Mouse (Mus musculus) myocyte (in vitro differentiated cells): ENCODE measurements around the gene Gatc. TPM values are rescaled to one million over a fixed set of nuclear protein-coding genes. Genes with fewer than 3 reads are reported as not detected.

Experiments
- H3K27me3 ChIP-seq: one replicate; pipeline ENCODE4 v1.6.1; 2011; ENCODE audit not compliant: control insufficient read depth, insufficient read depth, insufficient read length
- H3K36me3 ChIP-seq: one replicate; pipeline ENCODE4 v1.6.1; 2011; ENCODE audit not compliant: control insufficient read depth, insufficient read depth
- H3K4me2 ChIP-seq: one replicate; pipeline ENCODE4 v1.6.1; 2011; ENCODE audit warnings: low read depth, control low read depth
- H3K4me3 ChIP-seq: one replicate; pipeline ENCODE4 v1.5.1; 2011; ENCODE audit warnings: mild to moderate bottlenecking, control low read depth, moderate library complexity
- H3K79me2 ChIP-seq: one replicate; pipeline ENCODE4 v1.6.1; 2011; ENCODE audit not compliant: control insufficient read depth, insufficient read depth
- H3ac ChIP-seq: one replicate; pipeline ENCODE4 v1.6.1; 2011; ENCODE audit not compliant: control insufficient read depth, insufficient read length
- CEBPB ChIP-seq: IDR thresholded peaks from 2 replicates; pipeline ENCODE4 v1.6.1; 2011; ENCODE audit warnings: mild to moderate bottlenecking, moderate library complexity; ENCODE audit not compliant: poor library complexity, insufficient read depth, severe bottlenecking
- E2F4 ChIP-seq: IDR thresholded peaks from one replicate; pipeline ENCODE4 v1.6.1; 2011; ENCODE audit warnings: mild to moderate bottlenecking, control low read depth, moderate library complexity; ENCODE audit not compliant: insufficient read depth
- MAX ChIP-seq: IDR thresholded peaks from one replicate; pipeline ENCODE4 v1.6.1; 2011; ENCODE audit warnings: low read depth, mild to moderate bottlenecking, control low read depth
- MYOD1 ChIP-seq, 3 experiments: IDR thresholded peaks; one replicate each; pipeline ENCODE4 v1.6.1; 2011; ENCODE audit warnings: control low read depth in 2 of 3, low read depth in 2 of 3, mild to moderate bottlenecking in 2 of 3, moderate library complexity in 1 of 3; ENCODE audit not compliant: insufficient read length in 2 of 3, control insufficient read depth in 1 of 3
- MYOG ChIP-seq, 3 experiments: IDR thresholded peaks; one replicate each; pipeline ENCODE4 v1.6.1; 2011; ENCODE audit warnings: control low read depth in 2 of 3, low read depth in 2 of 3, mild to moderate bottlenecking in 2 of 3; ENCODE audit not compliant: insufficient read length in 2 of 3, control insufficient read depth in 1 of 3, insufficient read depth in 1 of 3
- POLR2A ChIP-seq: IDR thresholded peaks from one replicate; pipeline ENCODE4 v1.6.1; 2011; ENCODE audit warnings: low read depth, mild to moderate bottlenecking, control low read depth, moderate library complexity; ENCODE audit not compliant: insufficient read length
- POLR2AphosphoS2 ChIP-seq: IDR thresholded peaks from one replicate; pipeline ENCODE4 v1.6.1; 2011; ENCODE audit warnings: low read depth, control low read depth; ENCODE audit not compliant: insufficient read length
- REST ChIP-seq: IDR thresholded peaks from one replicate; pipeline ENCODE4 v1.6.1; 2011; ENCODE audit warnings: mild to moderate bottlenecking, control low read depth, moderate library complexity; ENCODE audit not compliant: insufficient read depth, insufficient read length
- SRF ChIP-seq: IDR thresholded peaks from one replicate; pipeline ENCODE4 v1.6.1; 2011; ENCODE audit warnings: low read depth; ENCODE audit not compliant: control insufficient read depth, insufficient read length
- TCF12 ChIP-seq: IDR thresholded peaks from one replicate; pipeline ENCODE4 v1.6.1; 2011; ENCODE audit warnings: mild to moderate bottlenecking, control low read depth; ENCODE audit not compliant: poor library complexity, insufficient read depth, severe bottlenecking
- TCF3 ChIP-seq: IDR thresholded peaks from one replicate; pipeline ENCODE4 v1.6.1; 2011; ENCODE audit warnings: low read depth, control low read depth; ENCODE audit not compliant: insufficient read length
- USF1 ChIP-seq: IDR thresholded peaks from one replicate; pipeline ENCODE4 v1.6.1; 2011; ENCODE audit warnings: low read depth, mild to moderate bottlenecking, control low read depth, moderate library complexity
- polyA plus RNA-seq: library from polyadenylated mRNA; unstranded; fragments of >200 nt; fragmentation: generic; extraction: Trizol; gene quantifications from one replicate; pipeline ENCODE4 v1.2.1, GENCODE M21; 2012; ENCODE audit warnings: missing spikeins

Gene Gatc
- polyA plus RNA-seq, 1 experiment: 8.1 TPM

DNA sequence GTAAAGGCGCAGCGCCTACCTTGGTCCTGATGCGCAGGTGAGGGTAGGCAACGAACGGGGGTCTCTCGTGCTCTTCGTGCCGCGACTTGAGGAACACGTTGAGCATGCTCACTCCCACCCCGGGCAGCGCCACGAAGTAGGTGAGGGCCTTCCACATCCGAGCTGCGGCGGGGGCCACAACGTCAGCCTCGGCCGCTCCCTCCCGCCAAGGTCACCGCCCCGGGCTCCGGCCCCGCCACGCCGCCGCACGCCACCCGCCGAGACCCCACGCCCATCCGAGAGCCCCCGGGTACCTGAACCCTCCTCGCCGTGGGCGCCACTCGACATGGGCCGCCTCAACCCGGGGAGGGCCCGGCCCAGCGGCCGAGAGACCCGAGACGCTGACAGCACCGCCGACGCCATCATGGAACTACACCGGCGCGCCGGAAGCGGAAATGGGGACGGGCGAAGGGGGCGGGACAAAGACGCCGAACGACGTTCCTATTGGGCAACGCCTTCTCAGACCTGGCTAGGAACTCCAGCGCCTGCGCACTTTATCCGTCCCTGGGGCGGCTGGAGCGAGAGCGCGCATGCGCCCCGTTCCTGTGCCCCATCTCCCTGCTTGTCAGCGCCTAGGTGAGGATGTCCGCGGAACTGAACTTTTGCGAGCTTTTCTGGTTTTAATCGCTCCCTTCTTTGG is 7.7 kb upstream of the Gatc start, which contains the start of gene Cox6a1:
Gene Cox6a1 (minus strand): TSS at position 436 of the 679 bp plus-strand sequence.
- peak within 1 kb of the TSS; percentile 92 for H3K4me2 ChIP-seq
- H3K4me3 ChIP-seq: peak within 1 kb of the TSS; percentile 80
- TF ChIP-seq MYOG (IDR thresholded peaks at IDR 0.05; ENCODE audit: control insufficient read depth in 1 of 3, insufficient read depth in 1 of 3, insufficient read length in 2 of 3, low read depth in 2 of 3) (no peak), TCF12 (no peak), SRF (peak; percentile 27), MYOD1 (IDR thresholded peaks at IDR 0.05; ENCODE audit: control insufficient read depth in 1 of 3, insufficient read length in 2 of 3, low read depth in 2 of 3) (no peak), MAX (no peak), TCF3 (no peak), POLR2AphosphoS2 (peak; percentile 91), REST (no peak), USF1 (no peak), CEBPB (no peak), E2F4 (no peak), POLR2A (peak; percentile 89)
- peaks cover 18% of the 10 kb centered on the region for H3K36me3 ChIP-seq
- peaks cover 37% of the 10 kb centered on the region for H3K79me2 ChIP-seq
- H3K27me3 ChIP-seq: peaks cover 4% of the 10 kb centered on the region
- H3ac ChIP-seq: peak within 1 kb of the TSS; percentile 95

GRCm38 (mm10) chr5:115347564-115347963 is 6.6 kb upstream of the Gatc start:
- Histone ChIP-seq H3K27me3 (peaks cover 4% of the 10 kb centered on the region), H3K4me2 (peak overlapping the region; percentile 92), H3ac (no peak overlapping the region), H3K4me3 (peak overlapping the region; percentile 80), H3K79me2 (peaks cover 37% of the 10 kb centered on the region), H3K36me3 (peaks cover 18% of the 10 kb centered on the region)
- TF ChIP-seq MYOG (IDR thresholded peaks at IDR 0.05; ENCODE audit: control insufficient read depth in 1 of 3, insufficient read depth in 1 of 3, insufficient read length in 2 of 3, low read depth in 2 of 3): no peak
- TF ChIP-seq USF1: no peak
- no peak for TF ChIP-seq MAX
- no peak for TF ChIP-seq E2F4
- no peak for TF ChIP-seq POLR2A
- TF ChIP-seq CEBPB: no peak
- no peak for TF ChIP-seq REST
- no peak for TF ChIP-seq SRF
- no peak for TF ChIP-seq TCF12
- TF ChIP-seq TCF3: no peak
- TF ChIP-seq POLR2AphosphoS2: no peak
- no peak for TF ChIP-seq MYOD1 (IDR thresholded peaks at IDR 0.05; ENCODE audit: control insufficient read depth in 1 of 3, insufficient read length in 2 of 3, low read depth in 2 of 3)

DNA sequence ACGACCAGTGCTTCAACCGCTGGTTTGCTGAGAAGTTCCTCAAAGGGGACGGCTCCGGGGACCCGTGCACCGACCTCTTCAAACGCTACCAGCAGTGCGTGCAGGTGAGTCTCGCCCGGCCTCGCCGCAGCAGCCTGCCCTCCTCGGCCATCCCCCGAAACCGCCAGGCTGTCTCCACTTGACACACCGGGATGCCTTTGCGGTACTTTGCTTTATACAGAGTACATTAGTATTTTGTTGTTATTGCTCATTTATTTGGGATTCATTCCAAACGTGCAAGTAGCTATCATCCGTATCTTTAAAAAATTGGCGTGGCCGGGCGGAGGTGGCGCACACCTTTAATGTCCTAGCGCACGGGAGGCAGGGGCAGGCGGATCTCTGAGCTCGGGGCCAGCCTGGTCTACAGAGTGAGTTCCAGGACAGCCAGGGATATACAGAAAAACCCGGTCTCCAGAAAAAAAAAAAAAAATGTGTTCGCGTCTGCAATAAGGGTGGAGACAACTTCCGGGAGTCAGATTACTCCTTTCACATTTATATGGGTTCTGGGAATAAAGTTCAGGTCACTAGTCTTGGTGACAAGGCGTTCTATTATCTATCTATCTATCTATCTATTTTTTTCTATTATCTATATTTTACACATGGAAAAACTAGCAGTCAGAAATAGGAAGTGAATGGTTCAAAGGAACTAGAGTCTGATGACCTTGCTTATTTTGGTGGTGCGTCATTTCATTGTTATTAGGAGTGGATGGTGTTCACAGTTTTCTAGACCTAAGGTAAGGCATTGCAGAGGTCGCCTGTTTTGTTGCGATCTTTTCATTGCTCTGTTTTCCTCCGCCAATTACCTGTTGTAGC is 562 bp upstream of the Gatc start:
- TF ChIP-seq POLR2A: no peak
- no peak for TF ChIP-seq POLR2AphosphoS2
- TF ChIP-seq TCF12: no peak
- no peak for TF ChIP-seq TCF3
- no peak for TF ChIP-seq E2F4
- no peak for TF ChIP-seq MAX
- TF ChIP-seq MYOG (IDR thresholded peaks at IDR 0.05; ENCODE audit: control insufficient read depth in 1 of 3, insufficient read depth in 1 of 3, insufficient read length in 2 of 3, low read depth in 2 of 3): no peak
- TF ChIP-seq CEBPB: no peak
- TF ChIP-seq REST: no peak
- no peak for TF ChIP-seq MYOD1 (IDR thresholded peaks at IDR 0.05; ENCODE audit: control insufficient read depth in 1 of 3, insufficient read length in 2 of 3, low read depth in 2 of 3)
- TF ChIP-seq SRF: no peak
- no peak for TF ChIP-seq USF1
- H3K36me3 ChIP-seq: peaks cover 18% of the 10 kb centered on the region

GRCm38 (mm10) chr5:115340007-115340406 is 971 bp downstream of the Gatc start:
- peak overlapping the region; percentile 85 for H3K4me2 ChIP-seq

More for the DNA sequence above, 562 bp upstream of the Gatc start:
- peak overlapping the region; percentile 84 for H3K4me2 ChIP-seq
- no peaks in the 10 kb centered on the region for H3K27me3 ChIP-seq
- peaks cover 35% of the 10 kb centered on the region for H3K79me2 ChIP-seq
- peak overlapping the region; percentile 91 for H3K4me3 ChIP-seq
- H3ac ChIP-seq: peak overlapping the region; percentile 99

More at GRCm38 (mm10) chr5:115340007-115340406, 971 bp downstream of the Gatc start:
- Histone ChIP-seq H3K79me2 (peaks cover 20% of the 10 kb centered on the region), H3K36me3 (peaks cover 23% of the 10 kb centered on the region), H3K27me3 (no peaks in the 10 kb centered on the region), H3K4me3 (peak overlapping the region; percentile 91), H3ac (peak overlapping the region; percentile 99)
- TF ChIP-seq MYOD1 (IDR thresholded peaks at IDR 0.05; ENCODE audit: control insufficient read depth in 1 of 3, insufficient read length in 2 of 3, low read depth in 2 of 3) (no peak), CEBPB (no peak), MAX (no peak), MYOG (IDR thresholded peaks at IDR 0.05; ENCODE audit: control insufficient read depth in 1 of 3, insufficient read depth in 1 of 3, insufficient read length in 2 of 3, low read depth in 2 of 3) (no peak), TCF12 (no peak), POLR2AphosphoS2 (no peak), E2F4 (no peak), USF1 (no peak), REST (no peak), SRF (no peak), TCF3 (no peak), POLR2A (no peak)
